Mouse (Mus musculus) gastrocnemius, postnatal 14 days (tissue): Measurements from ENCODE around the gene Sh3rf1. TPM values are rescaled to one million over a fixed set of nuclear protein-coding genes. Genes with fewer than 3 reads are reported as not detected.

Source experiments
- DNase-seq: peaks from one replicate; pipeline ENCODE4 v3.0.0; 2021; ENCODE audit warnings: mixed read lengths
- intact Hi-C: fragments of 180-260 bp; cut with DNase I; formaldehyde crosslinking; loops from one replicate; pipeline ENCODE4 v1.15.1; 2025; ENCODE audit warnings: low total_unique reads
- total RNA-seq, 2 experiments: library from RNA; stranded (reverse); gene quantifications; 2 replicates each; pipeline ENCODE4 v1.2.3; 2021

Gene Sh3rf1
- total RNA-seq, 2 experiments from 2014 or later, result 2.8 to 3.4 TPM

DNA sequence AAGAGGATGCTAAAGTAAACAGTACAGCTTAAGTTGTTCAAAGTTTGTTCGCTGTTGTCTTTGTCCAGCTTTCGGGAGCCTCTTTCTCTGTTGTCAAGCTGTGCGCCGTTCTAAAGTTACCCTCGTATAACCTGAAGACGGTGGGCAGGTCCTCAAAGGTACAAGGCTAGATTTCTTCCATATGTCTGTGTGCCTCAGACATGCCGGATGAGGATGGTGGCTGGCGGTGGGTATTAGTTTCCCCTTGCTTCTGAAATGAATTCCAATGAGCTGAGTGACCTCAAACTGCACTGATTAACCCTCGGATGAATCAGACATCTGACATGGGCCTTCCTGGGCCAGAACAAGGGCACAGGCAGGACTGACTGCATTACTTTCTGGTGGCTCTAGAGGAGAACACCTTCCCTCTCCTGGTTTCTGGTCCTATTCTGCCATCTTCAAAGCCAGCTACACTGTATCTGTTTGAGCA lies 86.8 kb downstream of the Sh3rf1 start:
- no peak for DNase-seq
- intact Hi-C loops, result no loop called here

DNA sequence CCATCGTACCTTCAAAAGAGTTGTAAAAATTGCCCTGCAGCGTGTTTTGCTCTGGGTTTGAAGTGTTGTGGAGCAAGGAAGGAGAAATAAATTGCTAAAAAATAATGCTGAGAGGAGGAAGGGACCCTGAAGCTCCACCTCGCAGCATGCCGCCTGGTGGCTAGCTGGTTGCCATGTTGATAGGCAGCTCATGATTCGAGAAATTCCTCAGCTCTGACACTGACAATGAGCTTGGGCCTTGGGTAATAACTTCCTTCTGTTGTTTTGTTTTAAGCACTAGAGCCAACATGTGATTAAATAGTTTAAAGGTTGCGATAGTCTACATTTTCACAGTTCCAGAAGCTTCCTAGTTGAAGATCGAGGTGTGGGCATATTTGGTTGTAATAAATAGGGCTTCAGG lies 89.3 kb downstream of the Sh3rf1 start:
- intact Hi-C loops, result no loop called here
- no peak for DNase-seq

DNA sequence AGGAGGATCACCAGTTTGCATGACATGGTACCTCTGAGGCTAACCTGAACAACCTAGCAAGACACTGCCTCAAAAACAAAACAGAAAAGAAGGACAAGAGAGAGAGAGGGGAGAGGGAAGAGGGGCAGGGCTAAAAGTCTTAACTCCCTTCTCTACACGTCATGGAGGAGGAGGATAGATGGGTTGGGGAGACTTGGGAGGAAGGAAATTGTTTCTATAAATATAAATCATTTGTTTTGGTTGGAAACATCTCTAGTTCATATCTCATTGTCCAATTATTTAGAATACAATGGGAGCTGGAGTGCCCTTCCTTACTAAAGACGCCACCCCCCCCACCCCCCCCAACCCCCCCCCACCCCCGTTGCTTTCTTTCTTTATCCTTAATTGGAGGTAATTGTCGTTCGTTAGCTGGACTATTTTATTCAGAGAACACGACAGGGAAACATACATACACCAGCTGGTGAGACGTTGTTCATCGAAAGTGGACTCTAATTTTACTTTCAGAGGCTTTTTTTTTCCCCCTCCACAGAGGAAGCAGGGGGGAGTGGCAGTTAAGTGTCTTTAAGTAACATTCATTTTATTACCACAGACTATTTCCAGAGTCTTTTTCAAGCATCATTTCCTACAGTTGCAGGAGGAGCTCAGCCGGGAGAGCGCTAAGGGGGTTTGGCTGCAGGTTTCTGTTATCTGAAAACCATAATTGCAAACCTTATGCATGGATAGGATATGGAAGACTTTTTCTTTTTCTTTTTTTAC lies 92.5 kb downstream of the Sh3rf1 start:
- intact Hi-C loops, result no loop called here
- DNase-seq, result no peak

DNA sequence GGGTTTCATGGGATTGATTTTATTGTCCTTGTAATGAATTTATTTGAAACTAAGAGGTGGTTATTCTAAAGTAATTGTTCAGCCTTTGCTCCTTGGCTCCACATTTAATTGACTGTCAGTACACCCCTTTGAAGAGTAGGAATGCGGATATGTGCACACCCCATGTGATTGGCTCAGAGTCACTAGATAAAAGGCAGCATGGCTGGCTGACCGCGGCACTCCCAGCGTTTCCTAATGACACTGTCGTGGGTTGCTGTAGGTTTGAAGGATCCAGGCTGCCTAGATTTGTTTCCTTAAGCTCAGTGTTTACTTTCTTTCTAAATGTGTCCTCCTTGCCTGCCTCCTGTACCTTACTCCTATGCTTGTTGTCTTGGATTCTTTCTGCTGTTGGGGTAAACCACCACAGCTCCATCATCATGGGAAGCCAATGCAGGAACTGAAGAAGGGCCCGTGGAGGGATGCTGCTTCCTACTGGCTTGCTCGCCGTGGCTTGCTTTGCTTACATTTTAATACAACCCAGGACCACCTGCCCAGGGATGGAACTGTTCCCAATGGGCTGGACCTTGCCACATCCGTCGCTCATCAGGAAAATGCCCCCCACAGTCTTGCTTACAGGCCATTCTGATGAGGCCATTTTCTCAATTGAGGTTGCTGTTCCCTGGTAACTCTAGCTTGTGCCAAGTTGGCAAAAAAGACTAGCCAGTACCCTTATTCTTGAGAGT lies 93.3 kb downstream of the Sh3rf1 start:
- no peak for DNase-seq
- intact Hi-C loops, result no loop called here

DNA sequence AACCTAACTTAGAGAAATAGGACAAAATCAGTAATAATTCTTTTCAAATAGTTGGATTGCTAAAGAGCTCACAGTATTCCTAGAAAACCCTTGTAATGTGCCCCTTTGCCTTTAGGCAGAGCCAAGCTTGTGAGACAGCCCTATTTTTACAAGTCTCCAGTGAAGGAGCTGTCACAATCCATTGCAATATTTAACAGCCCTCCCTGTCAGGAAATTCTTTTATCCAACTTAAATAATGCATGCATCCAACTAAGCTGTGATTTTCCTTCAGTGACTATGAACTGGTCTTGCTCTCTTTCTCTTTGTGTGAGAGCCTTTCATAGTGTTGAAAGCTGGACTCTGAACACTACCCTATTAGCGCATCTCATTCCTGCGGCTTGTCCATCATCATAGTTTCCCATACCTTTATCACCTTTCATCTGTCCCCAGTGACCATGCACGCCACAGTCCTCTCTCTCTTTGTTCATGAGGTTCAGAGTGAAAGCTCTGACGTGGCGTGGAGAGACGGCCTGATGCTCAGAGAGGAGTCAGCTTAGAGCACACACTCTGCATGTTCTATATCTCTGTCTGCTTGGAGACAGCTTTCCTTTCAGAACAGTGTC lies 94.0 kb downstream of the Sh3rf1 start:
- DNase-seq, result no peak
- intact Hi-C loops, result no loop called here

DNA sequence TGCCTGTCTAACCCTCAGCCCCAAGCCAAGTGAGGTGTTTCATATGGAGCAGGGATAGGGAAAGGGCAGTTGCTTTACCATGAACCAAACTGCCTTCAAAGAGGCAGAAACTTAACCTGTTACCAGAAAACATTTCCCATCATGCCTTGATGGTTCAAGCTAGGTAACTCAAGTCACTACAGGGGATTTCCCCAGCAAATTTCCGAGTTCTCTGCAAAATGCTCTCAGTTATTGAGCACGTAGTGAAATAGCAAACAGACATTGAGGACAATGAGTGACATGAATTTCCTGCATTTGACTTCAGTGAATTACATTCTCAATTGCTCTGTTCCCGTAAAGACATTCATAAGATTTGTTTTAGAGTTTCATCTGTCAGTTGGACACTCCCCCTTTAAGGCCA lies 97.5 kb downstream of the Sh3rf1 start:
- DNase-seq, result no peak
- intact Hi-C loops, result no loop called here

DNA sequence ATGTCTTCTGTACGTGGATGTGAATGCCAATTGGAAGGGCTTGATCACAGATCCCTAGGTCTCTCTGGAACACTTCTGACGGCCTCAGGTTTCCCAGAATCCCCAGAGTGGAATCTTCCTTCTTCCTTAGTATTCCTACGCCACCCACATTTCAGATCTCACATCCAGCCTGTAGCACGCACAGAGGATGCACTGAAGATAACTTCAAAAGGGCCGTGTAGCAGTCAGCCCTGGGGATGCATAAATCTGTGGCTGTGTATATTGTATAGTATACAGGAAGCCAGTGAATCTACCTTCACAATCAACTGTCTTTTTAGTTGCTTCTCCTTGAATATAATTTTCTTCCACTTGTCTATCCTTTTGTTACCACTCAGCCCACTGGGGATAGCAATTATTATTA lies 98.1 kb downstream of the Sh3rf1 start:
- intact Hi-C loops, result no loop called here
- no peak for DNase-seq

DNA sequence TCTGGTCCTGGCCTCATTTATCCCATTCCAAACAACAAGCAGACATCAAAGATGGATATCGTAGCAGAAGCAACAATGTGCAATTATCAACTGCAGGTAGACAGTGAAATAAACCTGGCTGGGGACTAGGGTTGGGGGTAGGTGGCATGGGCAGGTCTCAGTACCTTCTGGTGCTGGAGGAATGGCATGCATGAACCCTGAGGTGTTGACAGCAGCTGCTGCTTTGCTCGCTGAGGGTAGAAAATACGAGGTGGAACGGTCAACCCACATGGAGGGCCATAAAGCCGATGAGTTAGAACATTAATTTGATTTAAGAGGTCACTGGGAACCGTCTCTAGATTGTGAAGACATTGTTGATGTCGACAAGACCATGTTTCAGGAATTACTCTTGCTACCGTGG lies 98.8 kb downstream of the Sh3rf1 start:
- intact Hi-C loops, result no loop called here
- no peak for DNase-seq

DNA sequence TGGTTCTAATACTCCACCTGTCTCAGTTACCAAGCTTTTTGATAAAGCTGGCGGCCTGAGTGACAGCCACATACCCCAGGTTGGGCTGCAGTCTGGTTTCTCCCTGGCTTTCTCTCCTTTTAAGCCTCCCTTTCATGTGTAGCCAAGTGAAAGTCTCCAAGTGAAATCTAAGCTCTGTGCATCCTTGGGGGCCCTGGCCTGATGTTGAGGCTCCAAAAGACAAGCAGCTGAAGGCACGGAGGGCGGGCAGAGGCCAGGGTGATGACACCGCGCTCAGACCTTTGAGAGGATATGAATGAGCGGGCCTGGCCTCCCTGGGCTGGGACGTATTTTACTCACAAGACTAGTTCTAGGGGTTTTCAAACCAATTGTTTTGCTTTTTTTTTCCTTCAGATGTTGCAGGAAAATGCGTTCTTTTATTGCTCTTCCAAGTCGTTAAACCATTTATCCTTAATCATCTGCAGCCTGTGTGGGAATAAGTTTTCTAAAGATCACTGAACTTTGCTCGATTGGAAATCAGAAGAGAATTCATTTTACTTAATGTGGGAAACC lies 100.8 kb downstream of the Sh3rf1 start:
- no peak for DNase-seq
- intact Hi-C loops, result no loop called here

DNA sequence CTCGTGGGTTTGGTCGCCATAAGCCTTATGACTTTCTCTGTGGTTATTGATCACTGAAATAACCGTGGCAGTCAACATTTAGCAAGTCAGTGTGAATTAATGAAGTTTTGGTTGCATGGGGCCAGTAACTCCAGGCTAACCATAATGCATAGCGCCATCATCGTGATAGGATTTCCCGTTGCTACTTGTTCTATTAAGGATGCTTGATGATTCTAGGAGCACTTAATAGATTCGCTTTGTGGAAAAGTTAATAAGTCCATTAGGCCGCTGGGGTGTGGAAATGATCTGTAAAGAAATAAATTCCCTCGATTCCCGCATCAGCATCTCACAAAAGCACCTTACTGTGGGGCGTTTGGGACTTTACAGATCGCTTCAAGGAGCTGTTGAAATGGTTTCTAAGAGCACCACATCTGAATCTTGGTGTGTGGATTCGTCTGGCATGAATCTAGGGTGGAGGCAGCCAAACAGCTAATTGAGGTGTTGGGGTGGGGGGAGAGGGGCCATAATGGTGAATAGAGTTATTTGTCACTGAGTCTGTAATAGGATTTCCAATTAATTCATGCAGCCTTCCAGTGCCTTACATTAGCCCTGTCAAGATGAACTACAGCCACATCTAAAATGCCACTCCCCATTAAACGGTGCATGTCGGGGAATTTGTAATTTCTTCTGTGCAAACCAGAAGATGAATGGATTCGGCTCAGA lies 101.5 kb downstream of the Sh3rf1 start:
- intact Hi-C loops, result no loop called here
- no peak for DNase-seq

DNA sequence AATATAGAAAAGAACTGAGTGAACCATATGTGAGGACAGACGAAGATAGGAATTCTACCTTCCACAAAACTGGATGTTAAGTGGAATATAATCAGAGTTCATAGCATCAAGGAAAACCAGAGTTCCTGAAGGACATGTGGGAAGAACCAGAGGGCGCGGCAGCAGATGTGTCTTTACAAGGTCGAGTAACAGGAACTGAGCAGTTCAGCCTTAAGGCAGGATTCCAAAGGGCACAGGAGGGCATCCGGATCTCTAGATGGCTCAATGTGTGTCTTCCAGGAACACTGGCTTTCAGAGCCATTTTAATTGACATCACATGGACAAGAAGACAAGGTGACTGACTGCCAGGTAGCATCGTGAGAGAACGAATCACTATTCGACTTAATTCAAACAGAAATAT lies 102.6 kb downstream of the Sh3rf1 start:
- intact Hi-C loops, result no loop called here
- DNase-seq, result no peak

DNA sequence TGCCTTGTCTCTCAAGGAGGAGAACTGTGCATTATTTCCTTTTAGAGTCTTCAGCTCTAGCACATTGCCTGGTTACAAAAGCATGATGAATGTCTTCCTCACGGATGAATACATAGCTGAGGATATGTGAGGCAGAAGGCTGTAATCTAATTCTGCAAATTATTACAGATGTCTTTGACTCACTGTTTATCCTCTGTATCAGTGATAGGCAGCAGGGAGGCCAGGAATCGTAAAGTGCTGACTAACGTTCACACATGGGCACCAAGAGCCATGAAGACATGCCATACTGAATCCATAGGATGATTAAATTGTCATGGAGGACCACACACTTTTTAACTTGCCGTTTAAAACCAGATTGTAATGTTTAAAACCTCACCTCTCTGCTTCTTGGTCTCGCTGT lies 103.7 kb downstream of the Sh3rf1 start:
- intact Hi-C loops, result no loop called here
- DNase-seq, result no peak

DNA sequence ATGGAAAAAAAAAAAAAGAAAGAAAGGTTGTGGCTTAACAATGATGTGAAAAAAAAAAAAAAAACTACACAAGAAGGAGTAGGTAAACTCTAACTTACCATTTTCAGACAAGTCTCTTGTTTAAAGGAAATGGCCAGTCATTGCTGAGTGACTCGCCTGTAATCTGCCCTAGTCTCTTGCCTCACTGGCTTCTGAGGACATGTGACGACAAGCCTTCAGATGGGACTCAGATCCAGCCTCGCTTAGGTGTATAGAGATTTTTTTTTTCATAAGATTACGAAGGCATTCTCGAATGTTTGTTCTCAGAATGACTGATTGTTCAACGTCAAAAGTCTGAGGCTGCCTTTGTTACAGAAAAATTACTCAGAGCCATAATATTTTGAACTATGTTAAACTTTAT lies 116.0 kb downstream of the Sh3rf1 start:
- DNase-seq, result no peak
- intact Hi-C loops, result no loop called here

DNA sequence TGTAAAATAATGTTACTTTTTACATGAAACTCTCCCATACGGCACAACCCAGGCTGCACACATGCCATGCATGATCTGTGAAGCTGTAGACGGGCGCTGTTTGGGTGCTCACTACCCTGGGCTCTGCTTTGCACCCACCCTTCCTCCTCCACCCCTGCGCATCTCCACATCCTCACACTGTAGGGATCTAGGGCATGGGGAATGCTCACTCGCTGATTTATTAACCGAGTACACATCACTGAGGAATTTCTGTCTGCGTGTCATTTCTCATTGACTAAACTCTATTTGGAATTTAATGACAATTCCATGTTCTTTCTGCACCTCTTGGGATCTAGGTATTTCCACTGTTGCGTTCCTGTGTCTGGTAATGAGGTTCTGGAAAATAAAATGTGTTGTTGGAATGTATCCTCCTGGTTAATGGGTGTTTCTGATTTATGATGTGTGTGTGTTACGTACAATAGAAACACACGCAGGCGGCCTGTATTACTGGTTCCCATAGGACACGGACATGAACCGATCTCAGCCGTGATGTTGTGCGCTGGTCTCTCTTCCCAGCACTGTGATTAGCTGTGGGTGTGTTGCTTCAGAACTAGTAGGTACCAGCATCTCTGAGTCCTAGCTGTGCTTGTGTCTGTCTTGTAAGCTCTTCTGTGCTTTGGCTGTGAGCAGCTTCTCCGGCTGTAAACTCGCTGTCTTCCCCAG lies 116.8 kb downstream of the Sh3rf1 start:
- no peak for DNase-seq
- intact Hi-C loops, result no loop called here

DNA sequence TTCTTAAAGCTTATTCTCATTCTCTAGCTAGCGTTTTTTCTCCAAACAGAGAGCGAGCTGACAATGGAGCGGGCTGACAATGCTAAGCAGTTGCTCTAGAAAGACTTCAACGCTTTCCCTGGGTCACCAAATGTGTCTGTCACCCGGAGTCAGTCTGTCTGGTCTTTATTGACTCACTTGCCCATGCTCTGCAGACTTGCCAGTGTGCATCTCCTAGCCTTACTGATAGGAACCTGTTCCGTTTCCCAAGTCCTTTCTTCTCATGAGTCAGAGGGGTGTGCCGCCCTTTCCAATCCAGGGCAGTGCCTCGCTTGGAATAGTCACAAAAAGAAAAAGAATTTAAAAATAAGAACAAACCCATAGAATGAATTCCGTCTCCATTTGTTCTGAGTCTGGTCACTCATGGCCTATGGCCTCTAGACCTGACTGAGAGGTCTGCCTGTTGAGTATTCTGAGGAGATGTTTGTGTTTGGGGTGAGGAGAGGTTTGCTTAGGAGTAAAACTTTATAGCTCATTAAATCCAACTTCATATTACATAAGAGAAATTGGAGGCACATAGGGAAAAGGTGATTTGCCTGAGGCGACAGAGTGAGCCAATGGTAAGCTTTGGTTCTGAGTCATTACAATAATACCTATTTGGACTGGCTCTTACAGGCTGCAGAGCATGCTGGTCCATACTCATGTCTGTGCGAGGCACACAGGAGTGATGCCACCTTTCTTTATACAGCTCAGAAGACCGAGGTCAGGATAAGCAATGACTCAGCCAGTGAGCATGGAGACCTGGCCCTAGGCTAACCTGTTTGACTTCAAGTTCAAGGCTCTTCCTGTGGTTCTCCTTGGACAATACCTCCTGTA lies 118.1 kb downstream of the Sh3rf1 start:
- DNase-seq, result no peak
- intact Hi-C loops, result no loop called here

DNA sequence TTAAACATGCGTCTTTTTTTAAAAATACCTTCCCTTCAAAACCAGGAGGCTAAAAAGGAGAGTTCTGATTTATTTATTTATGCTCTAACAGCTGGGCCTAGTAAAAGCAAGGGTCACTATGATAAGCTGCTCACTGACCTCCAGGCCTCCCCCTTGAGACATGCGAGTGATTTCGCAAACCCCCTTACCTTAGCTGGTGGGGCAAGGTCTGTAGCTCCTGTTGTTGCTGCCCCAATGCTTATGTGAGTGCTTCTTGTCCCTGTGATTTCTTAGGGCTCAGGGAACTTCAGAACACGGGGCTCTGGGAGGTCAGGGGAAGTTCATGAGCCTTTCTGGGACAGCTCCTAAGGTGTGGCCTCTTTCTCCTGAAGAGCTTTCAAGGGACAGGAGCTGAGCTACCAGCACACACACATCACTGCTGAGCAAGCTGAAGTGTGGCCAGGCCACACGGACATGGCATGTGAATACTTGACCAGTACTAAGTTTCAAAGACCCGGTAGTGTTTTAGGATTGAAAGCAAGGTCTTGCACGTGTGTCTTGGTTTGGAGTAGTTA lies 118.9 kb downstream of the Sh3rf1 start:
- intact Hi-C loops, result no loop called here
- DNase-seq, result no peak

DNA sequence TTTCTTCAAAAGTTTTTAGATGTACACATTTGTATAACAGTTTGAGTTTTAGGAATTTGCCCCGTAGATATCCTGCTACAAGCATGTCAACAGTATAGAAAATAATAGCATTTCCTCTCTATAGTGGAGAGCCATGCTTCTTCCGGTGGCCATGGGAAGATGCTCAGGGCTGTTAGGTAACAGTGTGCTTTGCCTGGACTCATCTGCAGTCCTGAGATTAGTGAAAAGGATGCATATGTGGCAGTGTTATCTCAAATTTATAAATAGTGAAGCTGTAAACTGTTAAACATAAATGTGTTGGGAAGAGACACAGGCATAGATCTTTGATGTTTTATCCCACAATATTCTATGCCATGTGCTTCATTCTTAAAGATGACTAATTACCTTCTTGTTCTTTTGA lies 120.8 kb downstream of the Sh3rf1 start:
- intact Hi-C loops, result no loop called here

DNA sequence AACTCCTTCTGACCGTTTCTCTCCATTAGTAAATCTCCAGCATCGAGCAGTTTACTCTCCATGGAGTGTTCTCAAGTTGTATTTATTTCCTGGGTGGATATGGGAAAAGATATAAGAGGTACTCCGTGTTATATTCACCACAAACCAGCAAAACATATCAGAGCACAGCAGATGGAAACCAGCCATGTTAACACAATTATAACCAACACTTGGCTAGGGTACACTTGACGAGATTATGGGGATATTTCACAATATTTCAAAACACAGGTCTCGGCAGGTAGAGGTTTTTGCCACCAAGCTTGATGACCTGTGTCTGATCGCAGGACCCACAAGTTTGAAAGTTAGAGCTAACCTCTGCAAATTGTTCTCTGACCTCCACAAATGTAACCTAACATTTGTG lies 123.3 kb downstream of the Sh3rf1 start:
- no peak for DNase-seq
- intact Hi-C loops, result no loop called here

More for the DNA sequence above, 120.8 kb downstream of the Sh3rf1 start:
- no peak for DNase-seq
